Mouse (Mus musculus) G1E (cell line): ENCODE data around the gene Cnn3. TPM values are rescaled to one million over a fixed set of nuclear protein-coding genes. Genes with fewer than 3 reads are reported as not detected.
A peak's percentile ranks its signal among the peaks of the same experiment; 100 is the strongest.

ENCODE experiments used
- ATAC-seq: 2 replicates; pipeline ENCODE4 v1.8.0; 2016; ENCODE audit warnings: mild to moderate bottlenecking; ENCODE audit not compliant: insufficient number of reproducible peaks, poor library complexity, low FRiP score, severe bottlenecking; ENCODE audit errors: extremely low read depth
- DNase-seq: peaks from one replicate; pipeline ENCODE4 v3.0.0; 2012; ENCODE audit warnings: low spot score
- H3K27me3 ChIP-seq: 2 replicates; pipeline ENCODE4 v1.6.1; 2012; ENCODE audit warnings: mild to moderate bottlenecking, low read length, inconsistent platforms; ENCODE audit not compliant: insufficient read depth
- H3K36me3 ChIP-seq: replicated peaks from 2 replicates; pipeline ENCODE3; 2012; ENCODE audit warnings: mild to moderate bottlenecking, inconsistent platforms
- H3K4me1 ChIP-seq: 2 replicates; pipeline ENCODE4 v1.6.1; 2012; ENCODE audit warnings: low read depth, low read length, inconsistent platforms, mixed read lengths; ENCODE audit not compliant: insufficient read depth
- H3K4me3 ChIP-seq: 2 replicates; pipeline ENCODE4 v1.5.1; 2012; ENCODE audit warnings: low read depth, mild to moderate bottlenecking, inconsistent platforms, low read length, moderate library complexity, mixed read lengths
- H3K9me3 ChIP-seq: replicated peaks from 2 replicates; pipeline ENCODE4 v1.6.1; 2012; ENCODE audit warnings: inconsistent platforms
- CTCF ChIP-seq: IDR thresholded peaks from 2 replicates; pipeline ENCODE4 v1.5.1; 2012; ENCODE audit warnings: low read depth, low read length, inconsistent platforms, mixed read lengths
- GATA1 ChIP-seq: IDR thresholded peaks from 2 replicates; pipeline ENCODE4 v1.6.1; 2012; ENCODE audit warnings: borderline replicate concordance, low read length, inconsistent platforms, mixed read lengths
- GATA2 ChIP-seq: IDR thresholded peaks from 2 replicates; pipeline ENCODE4 v1.6.1; 2012; ENCODE audit warnings: low read depth, low read length, inconsistent platforms, borderline replicate concordance
- POLR2AphosphoS5 ChIP-seq: IDR thresholded peaks from 2 replicates; pipeline ENCODE4 v1.6.1; 2012; ENCODE audit warnings: low read depth, low read length, inconsistent platforms; ENCODE audit not compliant: insufficient replicate concordance
- TAL1 ChIP-seq: conservative IDR thresholded peaks from 2 replicates; pipeline ENCODE4 v1.6.1; 2012; ENCODE audit warnings: low read depth, low read length, inconsistent platforms, mixed read lengths
- polyA plus RNA-seq: library from polyadenylated mRNA; stranded (reverse); fragments of >175 nt; gene quantifications from 2 replicates; pipeline ENCODE4 v1.2.3, GENCODE M21; 2012
- total RNA-seq, 2 experiments: library from RNA; stranded (forward) in 1 of 2; stranded (reverse) in 1 of 2; fragments of 200-1000 nt in 1 of 2; fragments of >200 nt in 1 of 2; fragmentation: Nextera tagmentation in 1 of 2; gene quantifications; 2 replicates each; pipeline ENCODE4 v1.2.3; 2014 to 2017

Cnn3 gene
- total and polyA plus RNA-seq, 3 experiments: 0.33 TPM; not detected in 2

- TF ChIP-seq CTCF (no peak), TAL1 (no peak), GATA1 (no peak), POLR2AphosphoS5 (no peak), GATA2 (no peak)
- ATAC-seq: no peak
- H3K4me3 ChIP-seq: no peak overlapping the region
Observed at GRCm38 (mm10) chr3:121465795-121466194, 39.5 kb downstream of the Cnn3 start.

GRCm38 (mm10) chr3:121467094-121467552, 40.8 kb downstream of the Cnn3 start:
- Histone ChIP-seq H3K9me3 (no peaks in the 10 kb centered on the region), H3K27me3 (no peaks in the 10 kb centered on the region), H3K36me3 (no peaks in the 10 kb centered on the region), H3K4me3 (no peak overlapping the region), H3K4me1 (peaks cover 3% of the 10 kb centered on the region; the same call in 1 of the 2 replicates)
- DNase-seq (no peak), ATAC-seq (no peak)
- TF ChIP-seq POLR2AphosphoS5 (no peak), TAL1 (no peak), GATA1 (no peak), GATA2 (no peak), CTCF (no peak)

More at GRCm38 (mm10) chr3:121465795-121466194, 39.5 kb downstream of the Cnn3 start:
- no peaks in the 10 kb centered on the region for H3K9me3 ChIP-seq
- peaks cover 4% of the 10 kb centered on the region; the same call in 1 of the 2 replicates for H3K4me1 ChIP-seq
- no peaks in the 10 kb centered on the region for H3K36me3 ChIP-seq
- no peak for DNase-seq
- no peaks in the 10 kb centered on the region for H3K27me3 ChIP-seq

- Histone ChIP-seq H3K9me3 (no peaks in the 10 kb centered on the region), H3K4me3 (no peak overlapping the region), H3K36me3 (no peaks in the 10 kb centered on the region), H3K4me1 (peaks cover 3% of the 10 kb centered on the region; the same call in 1 of the 2 replicates), H3K27me3 (no peaks in the 10 kb centered on the region)
- DNase-seq (no peak), ATAC-seq (no peak)
- no peak for TF ChIP-seq CTCF
- no peak for TF ChIP-seq GATA1
- TF ChIP-seq GATA2: no peak
- TF ChIP-seq POLR2AphosphoS5: no peak
- TF ChIP-seq TAL1: no peak
Observed at GRCm38 (mm10) chr3:121468136-121468535, 41.8 kb downstream of the Cnn3 start.

GRCm38 (mm10) chr3:121469185-121469975, 43.1 kb downstream of the Cnn3 start:
- no peaks in the 10 kb centered on the region for H3K27me3 ChIP-seq
- DNase-seq (no peak), ATAC-seq (peak; percentile 36)
- H3K4me1 ChIP-seq: peaks cover 8% of the 10 kb centered on the region; the same call in 1 of the 2 replicates
- H3K36me3 ChIP-seq: no peaks in the 10 kb centered on the region
- no peak overlapping the region; the same call in 1 of the 2 replicates for H3K4me3 ChIP-seq
- TF ChIP-seq GATA1: no peak
- no peak for TF ChIP-seq TAL1
- no peak for TF ChIP-seq GATA2
- TF ChIP-seq CTCF: no peak
- TF ChIP-seq POLR2AphosphoS5: no peak
- H3K9me3 ChIP-seq: no peaks in the 10 kb centered on the region

GRCm38 (mm10) chr3:121471703-121472102, 45.4 kb downstream of the Cnn3 start:
- DNase-seq: no peak
- H3K4me3 ChIP-seq: no peak overlapping the region
- TF ChIP-seq CTCF (no peak), GATA2 (no peak), POLR2AphosphoS5 (no peak), GATA1 (no peak), TAL1 (no peak)
- H3K27me3 ChIP-seq: no peaks in the 10 kb centered on the region
- H3K36me3 ChIP-seq: no peaks in the 10 kb centered on the region
- H3K4me1 ChIP-seq: peaks cover 22% of the 10 kb centered on the region
- H3K9me3 ChIP-seq: no peaks in the 10 kb centered on the region
- ATAC-seq: no peak

- peaks cover 19% of the 10 kb centered on the region for H3K4me1 ChIP-seq
- H3K27me3 ChIP-seq: no peaks in the 10 kb centered on the region
- peak; percentile 87 for ATAC-seq
- no peak overlapping the region for H3K4me3 ChIP-seq
- TF ChIP-seq TAL1: no peak
- TF ChIP-seq GATA2: no peak
- TF ChIP-seq POLR2AphosphoS5: no peak
- TF ChIP-seq GATA1: no peak
- TF ChIP-seq CTCF: no peak
- no peaks in the 10 kb centered on the region for H3K36me3 ChIP-seq
- DNase-seq: peak; percentile 48
- H3K9me3 ChIP-seq: no peaks in the 10 kb centered on the region
Observed at GRCm38 (mm10) chr3:121474738-121475137, 48.4 kb downstream of the Cnn3 start.
